Mouse (Mus musculus) CH12.LX (cell line): ENCODE measurements around the gene Ccdc40.

ENCODE experiments used
- JUND ChIP-seq: conservative IDR thresholded peaks from 2 replicates; pipeline ENCODE4 v1.6.1; 2011; ENCODE audit warnings: low read depth, low read length, improper control_type of control experiment
- MEF2A ChIP-seq: IDR thresholded peaks from 2 replicates; pipeline ENCODE4 v1.6.1; 2014; ENCODE audit warnings: low read depth, mild to moderate bottlenecking, inconsistent platforms, low read length, improper control_type of control experiment, borderline replicate concordance
- UBTF ChIP-seq: IDR thresholded peaks from 2 replicates; pipeline ENCODE4 v1.6.1; 2012; ENCODE audit warnings: low read depth, mild to moderate bottlenecking, inconsistent platforms, low read length, improper control_type of control experiment, moderate library complexity
- USF2 ChIP-seq: conservative IDR thresholded peaks from 2 replicates; pipeline ENCODE4 v1.6.1; 2011; ENCODE audit warnings: low read depth, low read length, improper control_type of control experiment
- ZKSCAN1 ChIP-seq: IDR thresholded peaks from 2 replicates; pipeline ENCODE4 v1.6.1; 2012; ENCODE audit warnings: low read depth, inconsistent platforms, low read length, improper control_type of control experiment, borderline replicate concordance

GRCm38 (mm10) chr11:119180824-119181582 is 47.4 kb upstream of the Ccdc40 start:
- no peak for TF ChIP-seq USF2
- TF ChIP-seq UBTF, result no peak
- no peak for TF ChIP-seq MEF2A
- TF ChIP-seq JUND, result no peak
- TF ChIP-seq ZKSCAN1, result no peak
